Mouse (Mus musculus): ENCODE measurements around the gene Elmo1. TPM values are rescaled to one million over a fixed set of nuclear protein-coding genes. Genes with fewer than 3 reads are reported as not detected.
"Not testable (repeated sequence)": the region's sequence is repeated elsewhere in the genome, so short reads cannot be mapped to it uniquely, and the experiment has no call there.

Gene Elmo1
- total RNA-seq, 4 experiments from 2014 or later: 7.0 to 9.4 (median 7.7) TPM

DNA sequence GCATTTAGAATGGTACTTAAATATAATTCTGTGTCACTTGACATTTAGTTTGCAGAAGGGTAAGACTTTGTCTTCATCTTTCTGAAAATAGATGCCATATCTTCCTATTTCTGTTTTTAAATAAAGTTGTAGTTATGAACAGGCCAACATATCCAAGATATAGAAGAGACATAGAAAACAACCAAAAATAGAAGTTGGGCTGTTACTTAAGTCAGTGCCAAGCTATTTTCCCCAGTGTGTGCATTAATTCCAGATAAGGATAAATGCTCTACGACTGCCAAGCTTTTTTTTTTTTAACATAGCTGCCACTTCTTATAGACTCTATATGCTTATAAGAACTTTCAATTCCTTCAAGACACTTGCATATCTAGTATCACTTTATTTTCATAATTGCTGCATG, 511.0 kb downstream of the Elmo1 start:
- DNase-seq (ENCODE audit: low spot score): no peak

DNA sequence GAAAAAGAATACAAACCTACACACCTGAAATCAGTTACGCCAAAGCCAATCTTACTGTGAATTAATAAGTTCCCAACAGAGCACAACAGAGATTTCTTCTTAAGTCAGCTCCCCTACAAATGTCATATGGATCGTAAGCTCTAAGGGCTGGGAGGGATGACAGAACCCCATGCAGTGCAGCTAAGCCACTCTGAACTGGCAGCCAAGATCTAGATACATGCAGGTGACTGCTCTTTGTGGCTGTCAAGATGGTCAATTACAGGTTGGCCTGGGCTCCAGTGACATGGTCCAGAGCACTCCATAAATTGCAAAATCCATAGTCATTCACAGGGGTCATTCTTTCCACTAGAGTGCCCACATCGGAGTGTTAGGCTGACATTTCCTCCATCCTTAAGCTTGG, 516.5 kb downstream of the Elmo1 start:
- DNase-seq (ENCODE audit: low spot score): no peak

DNA sequence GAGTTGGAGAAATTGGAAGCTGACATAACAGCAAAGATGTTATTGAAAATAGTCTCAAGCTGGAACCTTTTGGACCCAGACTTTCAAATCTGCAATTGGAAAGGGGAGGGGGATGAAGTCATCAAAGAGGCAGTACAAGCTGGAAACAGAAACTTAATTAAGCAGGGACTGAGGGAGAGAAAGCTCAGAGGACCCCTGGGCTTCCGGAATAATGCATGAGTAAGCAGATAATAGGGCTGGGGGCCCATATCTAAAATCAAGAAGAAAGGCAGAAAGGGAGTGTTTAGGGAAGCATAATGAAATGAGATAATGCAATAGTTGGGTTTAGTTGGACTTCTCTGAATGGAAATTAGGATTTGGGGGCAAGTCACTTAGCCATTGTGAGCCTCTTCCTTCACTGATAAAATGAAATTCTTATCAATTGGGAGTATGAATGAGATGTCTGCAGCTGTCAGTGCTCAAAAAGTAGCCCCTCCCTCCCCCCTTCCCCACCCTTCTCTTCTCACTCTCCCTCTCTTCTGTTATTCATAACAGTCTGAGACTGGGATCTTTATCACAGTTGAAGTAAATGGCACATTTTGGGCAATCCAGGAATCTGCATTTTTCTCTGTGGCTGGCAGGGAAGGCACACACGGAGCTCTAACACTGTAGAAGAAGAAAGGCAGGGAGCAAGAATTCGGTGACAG, 518.8 kb downstream of the Elmo1 start:
- DNase-seq (ENCODE audit: low spot score): no peak

GRCm38 (mm10) chr13:20615596-20616469, 525.4 kb downstream of the Elmo1 start:
- no peak for DNase-seq (ENCODE audit: low spot score)

DNA sequence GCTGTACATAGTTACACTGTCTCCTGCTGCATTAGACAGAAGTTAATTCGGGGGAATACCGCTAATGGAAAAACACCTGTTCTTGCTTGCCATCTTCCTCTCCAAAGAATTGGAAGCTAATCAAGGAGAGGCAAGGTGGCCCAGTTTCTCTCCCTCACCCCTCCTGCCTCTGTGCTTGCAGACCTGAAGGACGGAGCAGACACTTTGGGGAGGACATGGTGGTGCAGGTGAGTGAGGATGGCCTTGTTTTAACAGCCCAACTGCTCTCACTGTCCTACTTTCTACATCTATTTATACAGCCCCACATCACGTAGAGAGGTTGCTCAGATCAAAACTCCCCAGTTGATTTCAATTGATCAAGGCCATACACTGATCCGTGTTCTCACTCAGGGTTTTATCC, 529.5 kb downstream of the Elmo1 start:
- DNase-seq (ENCODE audit: low spot score): no peak

GRCm38 (mm10) chr13:20623071-20623850, 532.9 kb downstream of the Elmo1 start:
- DNase-seq (ENCODE audit: low spot score): no peak

DNA sequence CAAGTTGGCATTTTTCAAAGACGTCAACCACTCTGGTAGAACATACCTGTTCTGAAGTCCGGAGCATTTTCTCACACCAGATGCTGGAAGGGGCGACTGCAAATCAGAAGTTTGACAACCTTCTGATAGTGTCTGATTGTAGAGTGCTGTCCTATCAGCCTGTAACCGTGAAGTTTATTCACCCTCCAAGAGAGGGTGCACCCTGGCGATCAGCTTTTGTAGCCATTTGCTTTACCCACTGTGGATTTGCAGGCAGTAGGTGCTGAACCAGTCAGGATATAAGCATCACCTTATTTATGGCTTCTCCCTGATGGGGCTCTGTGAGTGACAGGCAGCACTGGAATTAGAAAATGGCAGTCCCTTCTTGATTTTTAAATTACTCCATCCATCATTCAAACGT, 537.4 kb downstream of the Elmo1 start:
- DNase-seq (ENCODE audit: low spot score): no peak

DNA sequence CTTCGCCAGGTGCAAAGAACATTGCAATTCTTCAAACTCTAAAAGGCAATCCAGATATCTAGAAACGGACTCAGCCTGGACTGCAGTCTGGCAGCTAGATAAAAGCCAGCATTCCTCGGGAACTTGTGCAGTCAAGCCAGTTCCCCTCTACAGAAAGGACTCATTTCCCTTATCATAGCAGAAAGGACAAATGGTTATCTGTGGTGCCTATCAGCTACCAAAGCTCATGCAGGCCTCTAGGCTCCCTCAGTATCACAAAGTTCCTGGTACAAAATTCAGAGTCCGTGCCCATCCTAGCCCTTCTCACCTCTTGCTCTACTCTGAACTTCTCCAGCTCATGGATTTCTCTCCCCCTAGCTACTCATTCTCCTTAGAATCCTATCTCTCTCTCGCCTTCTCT, 542.1 kb downstream of the Elmo1 start:
- no peak for DNase-seq (ENCODE audit: low spot score)

GRCm38 (mm10) chr13:20634679-20635078, 544.3 kb downstream of the Elmo1 start:
- not testable (repeated sequence) for DNase-seq (ENCODE audit: low spot score)

DNA sequence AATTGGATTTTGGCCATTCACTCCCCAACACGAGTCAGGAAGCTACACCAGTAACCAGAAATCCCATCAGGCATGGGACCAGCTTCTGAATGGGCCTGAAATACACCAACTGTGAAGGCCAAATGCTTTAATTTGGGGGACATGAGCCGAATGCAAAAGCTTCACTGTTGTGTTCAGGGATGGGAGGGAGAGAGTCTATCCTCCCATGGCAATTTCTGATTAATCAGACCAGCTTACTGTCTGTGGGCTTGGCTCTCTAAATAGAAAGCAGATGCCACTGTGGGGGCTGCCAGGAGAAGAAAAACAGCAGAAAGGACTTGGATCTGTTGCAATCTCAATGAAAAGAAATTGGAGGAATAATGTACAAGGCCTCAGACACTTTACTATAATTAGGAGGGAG, 545.2 kb downstream of the Elmo1 start:
- no peak for DNase-seq (ENCODE audit: low spot score)
